Mouse (Mus musculus) bone marrow, adult 2 months (tissue): Measurements from ENCODE around the gene Asxl2. TPM values are rescaled to one million over a fixed set of nuclear protein-coding genes. Genes with fewer than 3 reads are reported as not detected.
A peak's percentile ranks its signal among the peaks of the same experiment; 100 is the strongest.
"Not testable (repeated sequence)": the region's sequence is repeated elsewhere in the genome, so short reads cannot be mapped to it uniquely, and the experiment has no call there.

ENCODE experiments used
- H3K27ac ChIP-seq: fragments of 200-500 bp; 2 replicates; pipeline ENCODE4 v1.5.1; 2012; ENCODE audit warnings: low read depth, mild to moderate bottlenecking, control low read depth, inconsistent platforms, low read length; ENCODE audit not compliant: control insufficient read depth, poor library complexity, insufficient read depth
- H3K4me1 ChIP-seq: fragments of 200-500 bp; 2 replicates; pipeline ENCODE4 v1.6.1; 2011; ENCODE audit warnings: low read length; ENCODE audit not compliant: control insufficient read depth, insufficient read depth
- H3K4me3 ChIP-seq: fragments of 200-500 bp; replicated peaks from 2 replicates; pipeline ENCODE3; 2011; ENCODE audit warnings: mild to moderate bottlenecking, low read depth, low read length, control low read depth; ENCODE audit not compliant: control insufficient read depth
- CTCF ChIP-seq: fragments of 200-500 bp; IDR thresholded peaks from 2 replicates; pipeline ENCODE4 v1.5.1; 2011; ENCODE audit warnings: low read length, control low read depth; ENCODE audit not compliant: control insufficient read depth, insufficient read depth
- POLR2A ChIP-seq: fragments of 200-500 bp; IDR thresholded peaks from 2 replicates; pipeline ENCODE4 v1.6.1; 2011; ENCODE audit warnings: low read depth, mild to moderate bottlenecking, control low read depth, low read length, borderline replicate concordance; ENCODE audit not compliant: control insufficient read depth
- WGBS: fragments of 180-500 bp; shearing (Covaris S2); methylation state at CpG from one replicate; pipeline ENCODE4 v1.1.7; 2018; 5-methylcytosine and 5-hydroxymethylcytosine counted together
- polyA plus RNA-seq: library from polyadenylated mRNA; stranded (reverse); fragments of >200 nt; gene quantifications from 2 replicates; pipeline ENCODE4 v1.2.4, GENCODE M21; 2011; ENCODE audit warnings: low replicate concordance; ENCODE audit not compliant: missing spikeins, insufficient read depth, insufficient read length

Asxl2 gene
- polyA plus RNA-seq, 1 experiment, result 19.3 TPM

DNA sequence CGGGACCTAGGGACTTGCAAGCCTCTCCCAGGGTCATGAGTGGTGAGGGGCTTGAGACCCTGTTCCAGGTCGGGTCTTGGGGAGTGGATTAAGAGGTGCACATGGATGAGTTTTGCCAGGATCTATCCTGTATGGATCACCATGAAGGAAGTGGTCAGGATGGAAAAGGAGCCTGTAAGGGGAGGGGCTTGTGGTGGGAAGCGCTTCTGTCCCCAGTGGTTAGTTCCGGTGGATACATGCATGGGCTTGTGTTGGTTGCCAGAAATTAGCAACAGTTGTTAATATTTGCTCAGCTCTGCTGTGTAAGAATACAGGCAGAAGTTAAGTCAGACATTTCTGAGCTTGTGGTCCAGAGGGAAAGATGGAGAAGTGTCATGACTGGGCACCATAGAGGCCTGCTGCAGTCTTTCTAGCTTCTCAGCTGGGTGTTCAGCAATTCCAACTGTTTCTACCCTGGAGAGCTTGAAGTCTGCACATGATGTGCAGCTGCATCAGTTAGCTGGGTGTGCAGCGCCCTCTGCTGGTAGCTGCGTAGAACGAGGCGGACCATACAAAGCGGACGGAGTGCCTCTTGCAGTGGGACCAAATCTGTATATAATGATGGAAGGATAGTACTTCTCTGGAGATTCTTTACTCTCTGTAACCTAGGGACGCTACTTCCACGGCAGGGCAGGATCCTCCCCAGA is 35.9 kb upstream of the Asxl2 start:
- Histone ChIP-seq H3K27ac (no peak overlapping the region), H3K4me1 (no peaks in the 10 kb centered on the region), H3K4me3 (no peak overlapping the region)
- 34% methylated on average over 12 of the region's 12 CpGs for WGBS
- no peak for TF ChIP-seq POLR2A
- TF ChIP-seq CTCF, result peak; percentile 98

DNA sequence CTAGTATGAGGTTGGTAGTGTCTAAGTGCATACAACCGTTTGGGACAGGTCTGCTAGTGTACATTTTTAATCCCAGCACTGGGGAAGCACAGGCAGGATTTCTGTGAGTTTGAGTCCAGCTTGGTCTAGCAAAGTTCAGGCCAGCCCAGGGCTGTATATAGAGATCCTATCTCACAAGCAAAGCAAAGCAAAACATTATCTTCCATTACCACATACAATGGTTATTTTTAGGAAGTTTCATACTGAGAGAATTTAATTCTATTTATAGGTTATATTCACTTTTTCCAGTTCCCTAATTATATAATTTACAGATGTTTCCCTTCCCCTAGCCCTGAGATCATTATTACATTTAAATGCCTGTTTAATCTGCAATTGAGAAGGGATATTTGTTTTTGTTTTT is 35.4 kb upstream of the Asxl2 start:
- Histone ChIP-seq H3K27ac (no peak overlapping the region), H3K4me1 (no peaks in the 10 kb centered on the region), H3K4me3 (no peak overlapping the region)
- WGBS, result 50% methylated on average over 1 of the region's 1 CpGs
- TF ChIP-seq CTCF, result no peak
- TF ChIP-seq POLR2A, result no peak

DNA sequence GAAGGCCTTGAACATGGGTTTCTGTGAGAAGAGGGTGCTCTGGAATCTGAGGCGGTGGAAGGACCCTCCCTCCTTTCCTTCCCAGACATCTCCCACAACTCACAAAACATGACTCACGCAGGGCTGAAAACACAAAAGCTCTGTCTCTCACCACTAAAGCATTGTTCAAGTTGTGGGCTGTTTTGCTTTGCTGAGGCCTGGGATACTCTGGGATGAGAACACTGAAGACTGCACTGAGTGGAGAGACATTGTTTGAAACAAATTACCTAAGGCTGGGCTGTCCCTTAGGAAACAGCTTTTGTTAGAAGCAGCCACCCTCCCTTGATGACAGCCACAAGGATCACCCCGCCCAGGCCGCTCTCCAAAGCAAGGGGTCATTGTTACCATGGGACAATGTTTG is 33.5 kb upstream of the Asxl2 start:
- TF ChIP-seq CTCF, result no peak
- TF ChIP-seq POLR2A, result no peak
- Histone ChIP-seq H3K27ac (no peak overlapping the region), H3K4me1 (no peaks in the 10 kb centered on the region), H3K4me3 (no peak overlapping the region)
- 78% methylated on average over 4 of the region's 4 CpGs for WGBS

DNA sequence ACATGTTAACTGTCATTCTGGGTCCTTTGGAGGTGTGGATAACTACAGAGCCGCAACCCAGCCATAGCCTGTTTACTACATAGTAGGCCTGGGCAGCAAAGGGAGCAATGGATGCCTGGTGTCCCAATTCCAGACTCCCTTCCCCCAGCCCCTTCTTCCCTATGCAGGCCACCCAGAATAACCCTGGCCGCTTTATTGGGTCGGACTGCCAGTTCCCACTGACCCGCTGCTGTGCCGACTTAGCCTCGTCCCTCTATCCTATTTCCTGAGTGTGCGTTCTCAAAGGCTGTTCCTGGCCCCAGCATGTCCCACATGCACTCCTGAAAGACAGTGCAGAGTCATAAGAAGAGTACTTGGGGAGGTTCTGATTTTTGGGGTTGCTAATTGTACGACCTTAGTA is 29.7 kb upstream of the Asxl2 start:
- TF ChIP-seq POLR2A (no peak), CTCF (no peak)
- Histone ChIP-seq H3K4me1 (no peaks in the 10 kb centered on the region), H3K4me3 (no peak overlapping the region), H3K27ac (no peak overlapping the region)
- WGBS, result 88% methylated on average over 8 of the region's 8 CpGs

DNA sequence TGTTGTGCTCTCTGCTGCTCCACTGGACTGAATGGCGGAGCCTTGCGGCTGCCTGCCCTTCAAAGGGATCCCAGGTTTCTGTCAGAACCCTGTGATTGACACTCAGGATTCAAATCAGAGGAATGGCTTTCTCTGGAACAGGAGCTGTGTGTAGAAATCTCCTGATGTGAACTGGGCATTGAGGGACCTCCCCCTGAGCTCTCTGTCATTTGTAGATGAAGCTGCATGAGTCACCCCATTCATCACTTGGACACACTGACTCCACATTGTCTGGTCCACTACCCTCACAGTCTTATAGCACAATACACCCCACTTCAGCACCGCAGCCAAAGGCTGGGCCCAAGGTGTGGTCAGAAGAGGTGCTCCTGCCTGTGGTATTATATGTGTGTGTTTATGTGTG is 21.0 kb upstream of the Asxl2 start:
- H3K27ac ChIP-seq, H3K4me1 ChIP-seq: not testable (repeated sequence)
- 88% methylated on average over 3 of the region's 3 CpGs for WGBS

DNA sequence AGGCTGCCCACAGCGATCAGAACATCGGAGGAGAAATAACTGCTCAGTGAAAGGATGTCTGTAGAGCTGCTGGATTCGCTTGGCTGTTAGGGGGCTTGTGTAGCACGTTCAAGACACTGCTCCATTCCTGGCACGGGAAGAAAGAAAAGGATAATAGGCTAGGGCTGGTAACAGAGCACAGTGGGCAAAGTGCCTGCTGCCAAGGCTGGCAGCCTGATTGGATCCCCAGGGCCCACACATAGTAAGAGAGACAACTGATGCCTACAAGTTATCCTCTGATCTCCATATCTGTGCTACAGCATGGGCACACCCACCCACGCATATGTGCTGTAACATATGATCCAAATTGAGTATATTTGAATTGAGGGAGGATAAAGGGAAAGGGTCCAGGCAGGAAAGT is 20.1 kb upstream of the Asxl2 start:
- TF ChIP-seq CTCF, result no peak
- no peak for TF ChIP-seq POLR2A
- 89% methylated on average over 6 of the region's 6 CpGs for WGBS
- Histone ChIP-seq H3K4me3 (no peak overlapping the region), H3K27ac (no peak overlapping the region), H3K4me1 (no peaks in the 10 kb centered on the region)

More for the DNA sequence above, 21.0 kb upstream of the Asxl2 start:
- not testable (repeated sequence) for H3K4me3 ChIP-seq

DNA sequence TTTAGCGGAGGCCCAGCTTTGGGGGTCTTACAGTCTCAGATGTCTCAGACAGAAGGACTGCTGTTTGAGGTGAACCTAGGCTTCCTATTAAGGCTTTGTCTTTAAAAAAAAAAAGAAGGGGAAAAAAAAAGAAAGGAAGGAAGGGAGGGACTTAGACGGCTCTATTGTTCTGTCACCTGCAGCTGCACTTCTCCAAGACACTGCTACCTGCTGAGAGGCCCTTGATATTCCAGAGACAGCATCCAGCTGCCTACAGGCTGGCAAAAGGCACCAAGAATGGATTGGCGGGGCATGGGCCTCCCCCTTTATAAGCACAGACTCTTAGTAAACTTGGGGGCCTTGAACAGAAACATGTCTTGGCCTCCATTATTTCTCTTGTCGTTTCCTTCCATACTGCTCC is 11.7 kb upstream of the Asxl2 start:
- Histone ChIP-seq H3K4me1 (no peaks in the 10 kb centered on the region), H3K4me3 (no peak overlapping the region), H3K27ac (no peak overlapping the region)
- WGBS, result 86% methylated on average over 4 of the region's 4 CpGs
- TF ChIP-seq POLR2A (no peak), CTCF (no peak)

DNA sequence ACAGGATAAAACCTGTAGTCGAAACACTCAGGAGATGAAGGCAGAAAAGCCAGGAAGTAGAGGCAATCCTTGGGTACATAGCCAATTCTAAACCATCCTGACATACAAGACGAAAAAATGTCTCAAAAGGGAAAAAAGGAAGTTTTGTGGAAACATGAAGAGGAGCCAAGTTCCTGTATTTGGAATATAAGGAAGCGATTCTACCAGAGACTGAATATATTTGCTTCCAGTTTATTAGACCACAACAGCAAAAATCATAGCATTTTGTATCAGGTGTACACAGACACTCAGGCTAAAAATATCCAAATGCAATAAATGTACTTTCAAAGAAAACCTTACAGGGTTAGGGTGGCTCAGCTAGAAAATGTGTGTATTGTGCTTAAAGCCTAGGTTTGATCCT is 7.9 kb upstream of the Asxl2 start:
- no peak for TF ChIP-seq POLR2A
- no peak overlapping the region for H3K27ac ChIP-seq
- 53% methylated on average over 3 of the region's 3 CpGs for WGBS

DNA sequence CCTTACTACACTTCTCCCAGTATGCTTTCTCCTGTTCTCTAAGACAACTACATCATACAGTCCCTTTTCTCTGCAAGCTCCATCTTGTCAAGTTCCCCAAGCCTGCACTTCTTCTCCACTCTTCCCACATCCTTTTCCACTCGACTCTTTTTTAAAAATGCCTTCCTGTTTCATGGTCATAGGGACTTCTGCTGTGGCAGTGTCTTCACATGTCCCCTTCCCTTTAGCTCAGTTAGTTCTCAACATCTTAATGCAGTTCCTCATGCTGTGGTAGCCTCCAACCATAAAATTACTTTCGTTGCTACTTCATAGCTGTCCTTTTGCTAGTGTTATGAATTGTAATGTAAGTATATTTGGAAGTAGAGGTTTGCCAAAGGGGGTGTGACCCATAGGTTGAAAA is 6.1 kb upstream of the Asxl2 start:
- 31% methylated on average over 2 of the region's 2 CpGs for WGBS
- H3K4me3 ChIP-seq, result no peak overlapping the region
- H3K4me1 ChIP-seq, result no peaks in the 10 kb centered on the region; the same call in 1 of the 2 replicates
- no peak overlapping the region for H3K27ac ChIP-seq
- no peak for TF ChIP-seq CTCF

More for the DNA sequence above, 7.9 kb upstream of the Asxl2 start:
- Histone ChIP-seq H3K4me3 (no peak overlapping the region), H3K4me1 (no peaks in the 10 kb centered on the region)
